Mouse (Mus musculus) hindbrain, embryonic 12.5 days (tissue): ENCODE data around the gene Kcnip1. TPM values are rescaled to one million over a fixed set of nuclear protein-coding genes. Genes with fewer than 3 reads are reported as not detected.

ENCODE experiments used
- ATAC-seq: fragments of 200-750 bp; cut with Nextera tagmentation; 2 replicates; pipeline ENCODE4 v1.8.0; 2017; ENCODE audit warnings: moderate TSS enrichment; ENCODE audit not compliant: low FRiP score
- H3K27ac ChIP-seq: fragments of 300-500 bp; sonication (generic); 2 replicates; pipeline ENCODE4 v1.5.1; 2016; ENCODE audit warnings: mild to moderate bottlenecking
- H3K27me3 ChIP-seq: fragments of 300-500 bp; sonication (generic); 2 replicates; pipeline ENCODE4 v1.6.1; 2016; ENCODE audit warnings: mild to moderate bottlenecking
- H3K36me3 ChIP-seq: fragments of 300-500 bp; sonication (generic); 2 replicates; pipeline ENCODE4 v1.6.1; 2016; ENCODE audit warnings: mild to moderate bottlenecking
- H3K4me1 ChIP-seq: fragments of 300-500 bp; sonication (generic); 2 replicates; pipeline ENCODE4 v1.6.1; 2016
- H3K4me2 ChIP-seq: fragments of 300-500 bp; sonication (generic); replicated peaks from 2 replicates; pipeline ENCODE4 v1.6.1; 2016; ENCODE audit warnings: mild to moderate bottlenecking
- H3K4me3 ChIP-seq: fragments of 300-500 bp; sonication (generic); 2 replicates; pipeline ENCODE4 v1.5.1; 2016; ENCODE audit warnings: mild to moderate bottlenecking
- H3K9ac ChIP-seq: fragments of 300-500 bp; sonication (generic); 2 replicates; pipeline ENCODE4 v1.6.1; 2016; ENCODE audit warnings: mild to moderate bottlenecking, moderate library complexity
- H3K9me3 ChIP-seq: fragments of 300-500 bp; sonication (generic); replicated peaks from 2 replicates; pipeline ENCODE4 v1.6.1; 2016; ENCODE audit warnings: mild to moderate bottlenecking
- WGBS: fragments of 180-500 bp; shearing (Covaris S2); methylation state at CpG from one replicate; pipeline ENCODE4 v1.1.7; 2016; 5-methylcytosine and 5-hydroxymethylcytosine counted together
- polyA plus RNA-seq: library from polyadenylated mRNA; unstranded; fragments of >200 nt; fragmentation: Nextera tagmentation; extraction: Ambion mirVana; gene quantifications from 2 replicates; pipeline ENCODE4 v1.2.1, GENCODE M21; 2016

Gene Kcnip1
- polyA plus RNA-seq, 1 experiment from 2014 or later: 31.4 TPM

DNA sequence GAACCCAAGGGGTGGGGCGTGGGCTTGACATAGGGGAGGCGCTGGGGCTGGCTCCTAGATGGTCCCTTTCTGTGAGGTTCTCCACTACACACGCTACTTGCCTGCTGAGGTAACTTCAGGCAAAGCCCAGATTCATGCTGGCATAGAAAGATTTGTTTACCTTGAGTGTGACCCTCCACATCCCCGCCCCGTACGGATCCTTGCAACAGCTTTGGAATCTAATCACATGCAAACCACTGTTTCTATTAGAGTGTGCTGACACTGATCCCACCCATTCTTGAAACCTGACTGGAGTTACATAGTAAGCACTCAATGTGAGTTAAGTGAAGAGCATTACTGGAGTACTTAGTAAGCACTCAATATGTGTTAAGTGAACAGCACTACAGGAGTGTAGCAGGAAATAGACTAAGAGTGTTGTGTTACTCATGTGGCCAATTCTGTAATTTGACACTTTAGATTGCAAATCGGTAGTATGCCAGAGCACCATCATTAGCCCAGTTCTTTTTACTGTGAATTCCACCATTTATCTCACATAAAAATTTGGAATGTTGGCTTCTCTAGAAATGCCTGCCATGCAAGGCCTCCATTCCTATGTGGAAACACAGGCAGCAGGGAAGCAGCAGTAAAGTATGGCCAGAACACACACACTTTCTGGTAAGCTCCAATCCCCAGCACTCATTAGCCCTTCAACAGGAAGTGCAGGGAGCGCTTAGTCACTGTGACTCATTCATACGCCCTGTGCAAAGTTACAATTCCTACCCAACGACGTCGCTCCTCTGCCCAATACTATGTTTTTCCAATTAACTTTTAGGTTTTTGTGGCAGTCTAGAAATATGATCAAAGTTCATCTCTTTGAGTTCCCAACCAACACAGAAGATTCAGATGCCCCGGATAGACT lies 332.7 kb downstream of the Kcnip1 start:
- H3K27ac ChIP-seq: no peak overlapping the region
- ATAC-seq: no peak
- H3K36me3 ChIP-seq: no peaks in the 10 kb centered on the region
- no peak overlapping the region for H3K9ac ChIP-seq
- no peak overlapping the region for H3K4me2 ChIP-seq
- 80% methylated on average over 13 of the region's 13 CpGs for WGBS
- H3K4me1 ChIP-seq: no peaks in the 10 kb centered on the region; the same call in 1 of the 2 replicates
- H3K27me3 ChIP-seq: no peaks in the 10 kb centered on the region
- no peak overlapping the region for H3K4me3 ChIP-seq
- H3K9me3 ChIP-seq: no peaks in the 10 kb centered on the region

DNA sequence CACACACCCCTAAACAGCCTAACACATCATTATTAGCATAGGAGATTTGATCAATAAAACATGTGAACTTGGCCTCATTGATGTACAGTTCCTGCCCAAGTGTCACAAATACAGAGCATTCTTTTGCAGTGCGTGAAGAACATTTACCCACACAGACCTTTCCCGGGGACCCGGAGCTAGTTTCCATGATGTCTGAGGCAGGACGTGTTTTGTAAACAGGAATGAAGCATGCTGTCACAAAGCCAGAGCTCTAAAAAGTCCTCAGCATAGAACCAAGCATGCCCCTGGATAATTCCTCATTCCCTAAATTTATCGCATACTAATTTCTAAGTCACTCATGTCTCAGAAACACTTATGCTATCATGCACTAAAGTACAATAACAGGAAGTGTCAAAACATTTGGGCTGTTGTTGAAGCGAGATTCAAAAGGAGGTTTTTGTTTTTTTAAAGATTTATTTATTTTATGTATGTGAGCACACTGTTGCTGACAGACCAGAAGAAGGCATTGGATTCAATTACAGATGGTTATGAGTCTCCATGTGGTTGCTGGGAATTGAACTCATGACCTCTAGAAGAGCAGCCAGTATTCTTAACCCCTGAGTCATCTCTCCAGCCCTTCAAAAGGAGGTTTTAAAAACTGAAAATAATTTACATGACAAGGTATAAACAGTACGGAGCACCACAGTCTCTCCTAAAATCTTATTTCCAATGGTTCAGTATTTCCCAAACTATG lies 336.9 kb downstream of the Kcnip1 start:
- Histone ChIP-seq H3K4me3 (no peak overlapping the region), H3K27me3 (no peaks in the 10 kb centered on the region), H3K9me3 (no peaks in the 10 kb centered on the region), H3K27ac (no peak overlapping the region), H3K4me1 (no peaks in the 10 kb centered on the region), H3K9ac (no peak overlapping the region), H3K4me2 (no peak overlapping the region), H3K36me3 (no peaks in the 10 kb centered on the region)
- ATAC-seq: no peak
- WGBS: 82% methylated on average over 7 of the region's 7 CpGs

DNA sequence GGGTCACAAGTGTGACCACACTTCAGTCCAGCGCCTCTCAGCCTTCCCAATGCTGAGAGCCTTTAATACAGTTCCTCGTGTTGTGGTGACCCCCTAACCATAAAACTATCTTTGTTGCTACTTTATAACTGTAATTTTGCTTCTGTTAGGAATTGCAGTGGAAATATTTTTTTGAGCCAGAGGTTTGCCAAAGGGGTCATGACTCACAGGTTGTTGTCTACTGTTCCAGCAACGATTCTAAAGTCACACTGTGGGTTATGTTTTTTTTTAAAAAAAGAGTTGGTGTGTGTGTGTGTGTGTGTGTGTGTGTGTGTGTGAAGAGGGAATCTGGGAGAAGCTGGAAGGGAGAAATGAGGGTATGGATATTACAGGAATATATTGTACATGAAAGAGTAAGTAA lies 337.7 kb downstream of the Kcnip1 start:
- Histone ChIP-seq H3K4me2 (no peak overlapping the region), H3K27ac (no peak overlapping the region), H3K27me3 (no peaks in the 10 kb centered on the region), H3K4me3 (no peak overlapping the region), H3K4me1 (no peaks in the 10 kb centered on the region), H3K9ac (no peak overlapping the region), H3K9me3 (no peaks in the 10 kb centered on the region), H3K36me3 (no peaks in the 10 kb centered on the region)
- ATAC-seq: no peak
- 74% methylated on average over 3 of the region's 3 CpGs for WGBS

DNA sequence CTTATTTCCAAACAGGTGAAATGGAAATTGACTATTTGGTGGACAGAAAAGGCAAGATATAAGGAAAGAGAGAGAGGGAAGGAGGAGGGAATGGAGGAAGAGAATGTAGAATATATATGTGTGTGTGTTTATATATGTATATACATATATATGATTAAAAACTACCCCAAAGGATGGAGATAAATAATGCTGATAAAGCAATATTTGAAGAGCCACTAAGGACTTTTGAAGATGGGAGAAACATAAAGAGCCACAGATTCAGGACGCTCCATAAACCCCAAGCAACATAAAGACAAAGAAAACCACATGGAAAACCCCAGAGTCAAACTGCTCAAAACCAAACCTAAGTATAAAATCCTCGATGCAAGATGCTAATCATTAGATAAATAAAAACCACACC lies 338.5 kb downstream of the Kcnip1 start:
- H3K4me2 ChIP-seq: no peak overlapping the region
- WGBS: 88% methylated on average over 2 of the region's 2 CpGs
- H3K27ac ChIP-seq: no peak overlapping the region
- H3K4me3 ChIP-seq: no peak overlapping the region
- no peak overlapping the region for H3K9ac ChIP-seq
- H3K36me3 ChIP-seq: no peaks in the 10 kb centered on the region
- H3K9me3 ChIP-seq: no peaks in the 10 kb centered on the region
- H3K27me3 ChIP-seq: no peaks in the 10 kb centered on the region
- ATAC-seq: no peak
- no peaks in the 10 kb centered on the region for H3K4me1 ChIP-seq

DNA sequence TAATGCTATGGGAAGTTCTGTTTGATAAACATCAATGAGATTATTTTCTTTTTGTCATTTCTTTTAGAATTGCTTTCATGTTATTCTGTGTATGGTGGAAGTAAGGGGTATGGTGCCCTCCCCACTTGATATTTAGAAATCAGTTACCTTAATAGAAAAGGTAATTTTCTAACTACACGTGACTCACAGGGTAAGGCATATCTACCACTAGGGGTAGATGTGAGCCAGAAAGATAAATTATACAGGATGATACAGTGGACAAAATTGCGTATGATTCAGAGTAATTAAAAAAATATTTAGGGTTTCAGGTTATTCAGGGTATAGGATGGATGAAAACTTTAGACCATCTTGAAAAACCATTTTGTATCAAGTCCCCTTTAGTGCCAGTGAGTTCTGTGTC lies 343.6 kb downstream of the Kcnip1 start:
- H3K9ac ChIP-seq: no peak overlapping the region
- H3K4me2 ChIP-seq: no peak overlapping the region
- H3K27me3 ChIP-seq: no peaks in the 10 kb centered on the region
- H3K4me3 ChIP-seq: no peak overlapping the region
- H3K4me1 ChIP-seq: no peaks in the 10 kb centered on the region
- WGBS: 81% methylated on average over 2 of the region's 2 CpGs
- H3K9me3 ChIP-seq: no peaks in the 10 kb centered on the region
- H3K36me3 ChIP-seq: no peaks in the 10 kb centered on the region
- ATAC-seq: no peak
- no peak overlapping the region for H3K27ac ChIP-seq

DNA sequence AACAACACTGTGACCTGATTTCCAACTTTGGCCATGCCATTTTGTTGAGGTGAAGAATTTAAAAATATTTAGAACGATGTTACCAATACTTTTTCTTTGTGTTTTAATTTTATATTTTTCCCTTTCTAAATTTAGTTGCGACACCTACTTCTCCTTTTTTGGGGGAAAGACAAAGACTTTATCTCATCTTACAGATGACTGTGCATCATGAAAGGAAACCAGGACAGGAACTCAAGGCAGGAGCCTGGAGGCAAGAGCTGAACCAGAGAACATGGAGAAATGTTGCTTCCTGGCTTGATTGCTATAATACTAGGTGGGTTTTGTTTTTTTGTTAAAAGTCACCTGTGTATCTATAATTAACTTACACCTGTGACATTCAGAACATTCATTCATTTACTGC lies 355.8 kb downstream of the Kcnip1 start:
- 99% methylated on average over 2 of the region's 2 CpGs for WGBS

DNA sequence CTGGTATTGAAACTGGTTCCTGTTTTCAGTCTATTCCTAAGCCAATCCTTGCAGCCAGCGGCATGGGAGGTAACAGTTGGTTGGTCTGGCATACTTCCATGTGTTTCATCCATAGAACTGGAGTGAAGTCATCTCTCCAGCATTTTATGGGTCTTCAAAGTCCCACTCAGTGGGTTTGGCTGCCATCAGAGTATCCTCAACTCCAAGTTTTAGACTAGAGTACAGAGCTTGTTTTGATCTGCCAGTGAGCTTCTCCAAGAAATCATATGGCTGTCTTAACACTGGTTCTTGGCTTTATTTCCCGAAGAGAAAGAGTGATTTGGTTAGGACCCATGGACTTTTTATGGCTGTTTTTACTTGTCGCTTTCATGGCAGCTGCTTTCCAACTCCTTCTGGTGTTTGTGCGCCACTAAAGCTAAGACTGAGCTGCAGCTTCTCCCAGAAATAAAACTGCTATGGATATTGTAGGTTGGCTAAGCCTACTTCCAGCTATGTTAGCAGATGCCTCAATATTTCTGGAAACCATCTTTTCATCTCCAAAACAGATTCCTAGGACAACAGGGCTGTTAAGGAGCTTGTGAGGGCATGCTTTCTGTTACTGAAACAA lies 365.7 kb downstream of the Kcnip1 start:
- ATAC-seq: no peak
- H3K4me3 ChIP-seq: no peak overlapping the region
- 89% methylated on average over 4 of the region's 4 CpGs for WGBS
- no peak overlapping the region for H3K9ac ChIP-seq
- no peaks in the 10 kb centered on the region for H3K36me3 ChIP-seq
- no peak overlapping the region for H3K4me2 ChIP-seq
- H3K27ac ChIP-seq: no peak overlapping the region
- H3K27me3 ChIP-seq: no peaks in the 10 kb centered on the region
- no peaks in the 10 kb centered on the region for H3K4me1 ChIP-seq
- H3K9me3 ChIP-seq: no peaks in the 10 kb centered on the region

More for the DNA sequence above, 355.8 kb downstream of the Kcnip1 start:
- no peak for ATAC-seq
- Histone ChIP-seq H3K27me3 (no peaks in the 10 kb centered on the region), H3K27ac (no peak overlapping the region), H3K4me2 (no peak overlapping the region), H3K4me1 (no peaks in the 10 kb centered on the region), H3K36me3 (no peaks in the 10 kb centered on the region), H3K9ac (no peak overlapping the region), H3K4me3 (no peak overlapping the region), H3K9me3 (no peaks in the 10 kb centered on the region)

DNA sequence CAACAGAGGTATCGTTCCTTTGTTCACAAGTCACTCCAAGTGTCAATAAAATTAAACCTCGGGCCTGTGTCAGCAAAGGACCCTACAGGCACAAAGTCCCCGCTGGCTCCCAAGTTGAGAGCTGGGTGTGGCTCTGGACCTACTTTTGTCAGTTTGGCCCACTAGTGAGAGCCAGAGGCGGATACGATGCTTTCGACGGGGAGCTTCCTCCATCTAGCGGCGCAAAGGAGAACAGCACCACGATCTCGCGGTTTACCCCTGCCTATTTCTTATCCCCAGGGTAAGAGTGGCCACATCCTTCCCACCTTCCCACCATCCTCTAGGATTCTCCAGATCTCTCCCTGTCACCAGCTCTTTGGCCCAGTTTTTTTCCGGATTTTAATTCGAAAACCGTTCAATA lies 378.7 kb downstream of the Kcnip1 start:
- Histone ChIP-seq H3K27ac (no peak overlapping the region), H3K27me3 (peaks cover 4% of the 10 kb centered on the region; the same call in 1 of the 2 replicates), H3K4me2 (no peak overlapping the region), H3K4me1 (no peaks in the 10 kb centered on the region), H3K4me3 (no peak overlapping the region), H3K36me3 (no peaks in the 10 kb centered on the region), H3K9ac (no peak overlapping the region), H3K9me3 (no peaks in the 10 kb centered on the region)
- peak; percentile 60; the same call in 1 of the 2 replicates for ATAC-seq
- 8% methylated on average over 15 of the region's 15 CpGs for WGBS

DNA sequence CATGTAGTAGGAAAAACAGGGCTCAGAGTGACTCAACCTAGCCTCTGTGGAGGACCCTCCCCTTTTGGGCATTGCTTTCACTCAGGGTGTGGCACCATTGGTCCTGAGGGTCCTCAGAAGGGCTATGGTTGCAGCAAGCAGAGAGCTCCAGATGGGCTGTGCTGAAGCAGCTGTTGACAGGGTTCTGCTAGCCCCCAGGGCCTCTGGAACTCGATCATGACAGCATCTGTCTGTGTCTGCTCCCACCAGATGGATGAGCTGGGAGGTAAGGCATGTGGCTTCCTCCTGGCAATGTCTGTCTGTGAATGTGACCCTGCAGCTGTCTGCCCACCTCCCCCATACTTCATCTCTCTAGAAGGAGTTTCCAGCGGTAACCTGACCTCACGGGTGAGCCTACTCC lies 385.2 kb downstream of the Kcnip1 start:
- Histone ChIP-seq H3K4me2 (no peak overlapping the region), H3K27ac (no peak overlapping the region), H3K9ac (no peak overlapping the region), H3K36me3 (no peaks in the 10 kb centered on the region), H3K9me3 (no peaks in the 10 kb centered on the region), H3K4me1 (peaks cover 3% of the 10 kb centered on the region; the same call in 1 of the 2 replicates), H3K27me3 (0 out of 2 replicates have a peak, but pooled peaks cover 4% of the 10 kb centered on the region), H3K4me3 (no peak overlapping the region)
- no peak for ATAC-seq
- 36% methylated on average over 3 of the region's 3 CpGs for WGBS

DNA sequence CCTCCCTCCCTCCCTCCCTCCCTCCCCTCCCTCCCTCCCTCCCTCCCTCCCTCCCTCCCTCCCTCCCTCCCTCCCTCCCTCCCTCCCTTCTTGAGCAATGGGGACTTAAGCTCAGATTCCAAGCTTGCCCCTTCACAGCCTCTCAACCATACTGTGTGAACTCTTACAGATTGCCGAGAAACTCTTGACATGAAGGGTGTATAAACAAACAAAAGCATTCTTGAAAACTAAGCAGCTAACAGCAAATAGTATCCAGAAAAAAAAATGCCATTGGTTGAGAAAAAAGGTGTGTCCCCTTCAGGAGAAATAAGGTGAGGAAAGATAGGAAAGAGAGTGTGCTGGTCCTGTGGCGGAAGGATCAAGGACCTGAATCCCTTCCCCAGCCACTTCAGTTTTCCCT lies 389.8 kb downstream of the Kcnip1 start:
- Histone ChIP-seq H3K9ac (no peak overlapping the region), H3K9me3 (no peaks in the 10 kb centered on the region), H3K4me1 (peaks cover 3% of the 10 kb centered on the region; the same call in 1 of the 2 replicates), H3K27me3 (no peaks in the 10 kb centered on the region), H3K36me3 (no peaks in the 10 kb centered on the region), H3K4me3 (no peak overlapping the region), H3K4me2 (no peak overlapping the region), H3K27ac (no peak overlapping the region)
- whole genome bisulfite sequencing: 75% methylated on average over 2 of the region's 2 CpGs
- no peak for ATAC-seq

DNA sequence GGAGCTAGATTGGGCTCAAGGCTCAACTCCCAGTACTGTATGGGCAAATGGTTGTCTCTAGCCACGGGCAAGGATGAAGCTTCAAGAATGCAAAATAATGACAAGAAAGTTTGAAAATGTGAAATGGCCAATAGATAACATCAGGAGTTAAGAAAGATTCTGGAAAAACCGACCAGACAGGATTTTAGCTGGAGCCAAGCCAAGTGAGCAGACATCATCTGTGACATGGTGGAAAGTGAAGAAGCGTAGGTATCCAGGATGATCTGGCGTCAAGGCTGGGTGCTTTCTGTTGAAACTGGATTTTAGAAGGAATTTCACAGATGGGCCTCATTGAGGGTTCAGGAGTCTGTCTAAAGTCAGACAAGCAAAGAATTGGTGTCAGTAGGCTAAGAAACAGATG lies 394.0 kb downstream of the Kcnip1 start, which contains the start of gene D130052B06Rik:
Gene D130052B06Rik (plus strand): TSS at position 317 of the 400 bp plus-strand sequence.
- no peak within 1 kb of the TSS for H3K4me2 ChIP-seq
- no peak within 1 kb of the TSS for H3K27ac ChIP-seq
- no peak within 1 kb of the TSS for H3K9ac ChIP-seq
- ATAC-seq: no peak
- H3K4me3 ChIP-seq: no peak within 1 kb of the TSS
- H3K9me3 ChIP-seq: no peaks in the 10 kb centered on the region
- WGBS: 78% methylated on average over 4 of the region's 4 CpGs
- H3K36me3 ChIP-seq: no peaks in the 10 kb centered on the region
- H3K4me1 ChIP-seq: 0 out of 2 replicates have a peak, but pooled peaks cover 2% of the 10 kb centered on the region
- H3K27me3 ChIP-seq: no peaks in the 10 kb centered on the region

DNA sequence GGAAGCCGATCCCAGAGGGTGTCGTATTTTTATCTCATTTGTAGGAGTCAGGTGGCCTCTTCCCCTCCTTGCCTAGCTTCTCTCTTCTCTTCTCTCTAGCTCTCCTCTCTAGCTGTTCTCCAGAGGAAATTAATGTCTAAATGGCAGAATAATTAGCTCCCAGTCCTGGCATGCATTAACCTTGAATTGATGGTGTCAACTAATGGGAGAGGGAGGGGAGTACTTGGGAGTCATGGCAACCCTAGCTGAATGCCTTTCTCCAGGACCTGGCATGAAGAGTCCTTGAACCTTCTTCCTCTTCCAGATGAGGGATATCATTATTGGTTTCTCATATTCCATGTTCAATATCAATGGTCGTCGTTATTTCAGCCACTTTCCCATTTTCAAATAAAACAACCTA lies 396.3 kb downstream of the Kcnip1 start:
- Histone ChIP-seq H3K9me3 (no peaks in the 10 kb centered on the region), H3K4me1 (0 out of 2 replicates have a peak, but pooled peaks cover 2% of the 10 kb centered on the region), H3K9ac (no peak overlapping the region), H3K36me3 (no peaks in the 10 kb centered on the region), H3K27me3 (no peaks in the 10 kb centered on the region), H3K27ac (no peak overlapping the region), H3K4me2 (no peak overlapping the region), H3K4me3 (no peak overlapping the region)
- no peak for ATAC-seq
- 77% methylated on average over 4 of the region's 4 CpGs for WGBS
